Mouse (Mus musculus) lung, adult 2 months (tissue): ENCODE measurements around the gene Irf9. TPM values are rescaled to one million over a fixed set of nuclear protein-coding genes. Genes with fewer than 3 reads are reported as not detected.
A peak's percentile ranks its signal among the peaks of the same experiment; 100 is the strongest.

ENCODE experiments used
- DNase-seq: peaks from one replicate; pipeline ENCODE4 v3.0.0; 2022
- H3K4me1 ChIP-seq: fragments of 200-500 bp; 2 replicates; pipeline ENCODE4 v1.6.1; 2011; ENCODE audit warnings: low read length; ENCODE audit not compliant: control insufficient read depth, insufficient read depth
- H3K4me3 ChIP-seq: fragments of 200-500 bp; replicated peaks from 2 replicates; pipeline ENCODE3; 2011; ENCODE audit warnings: low read depth, mild to moderate bottlenecking, control low read depth, low read length; ENCODE audit errors: extremely low read depth
- CTCF ChIP-seq: fragments of 200-500 bp; IDR thresholded peaks from 2 replicates; pipeline ENCODE4 v1.5.1; 2011; ENCODE audit warnings: mild to moderate bottlenecking, low read length, control low read depth; ENCODE audit not compliant: insufficient read depth
- POLR2A ChIP-seq: fragments of 200-500 bp; IDR thresholded peaks from 2 replicates; pipeline ENCODE4 v1.6.1; 2011; ENCODE audit warnings: low read depth, mild to moderate bottlenecking, control low read depth, low read length, borderline replicate concordance; ENCODE audit errors: extremely low read depth
- WGBS: fragments of 180-500 bp; shearing (Covaris S2); methylation state at CpG from one replicate; pipeline ENCODE4 v1.1.7; 2018; 5-methylcytosine and 5-hydroxymethylcytosine counted together
- polyA plus RNA-seq: library from polyadenylated mRNA; depleted of rRNA; stranded (reverse); fragments of >200 nt; gene quantifications from 2 replicates; pipeline ENCODE4 v1.2.3, GENCODE M21; 2012

The Irf9 gene
- polyA plus RNA-seq, 1 experiment: 82.6 TPM

DNA sequence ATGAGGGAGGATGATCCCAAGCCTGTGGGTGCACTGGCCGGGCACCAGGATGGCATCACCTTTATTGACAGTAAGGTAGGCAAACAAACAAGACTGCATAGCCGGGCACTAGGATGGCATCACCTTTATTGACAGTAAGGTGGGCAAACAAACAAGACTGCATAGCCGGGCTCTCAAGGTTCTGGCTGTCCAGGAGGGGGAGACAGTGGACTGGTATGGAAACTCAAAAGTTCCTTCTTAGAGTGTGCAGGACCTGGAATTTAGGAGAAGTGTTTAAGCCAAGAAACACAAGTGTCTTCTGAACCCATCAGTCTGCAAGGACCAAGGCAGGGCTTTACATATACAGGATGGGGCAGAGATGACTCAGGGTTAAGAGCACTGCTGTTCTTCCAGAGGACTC is 37.6 kb upstream of the Irf9 start:
- WGBS: 70% methylated on average over 3 of the region's 3 CpGs
- Histone ChIP-seq H3K4me3 (no peak overlapping the region), H3K4me1 (peaks cover 3% of the 10 kb centered on the region; the same call in 1 of the 2 replicates)
- no peak for TF ChIP-seq POLR2A
- no peak for TF ChIP-seq CTCF
- no peak for DNase-seq

DNA sequence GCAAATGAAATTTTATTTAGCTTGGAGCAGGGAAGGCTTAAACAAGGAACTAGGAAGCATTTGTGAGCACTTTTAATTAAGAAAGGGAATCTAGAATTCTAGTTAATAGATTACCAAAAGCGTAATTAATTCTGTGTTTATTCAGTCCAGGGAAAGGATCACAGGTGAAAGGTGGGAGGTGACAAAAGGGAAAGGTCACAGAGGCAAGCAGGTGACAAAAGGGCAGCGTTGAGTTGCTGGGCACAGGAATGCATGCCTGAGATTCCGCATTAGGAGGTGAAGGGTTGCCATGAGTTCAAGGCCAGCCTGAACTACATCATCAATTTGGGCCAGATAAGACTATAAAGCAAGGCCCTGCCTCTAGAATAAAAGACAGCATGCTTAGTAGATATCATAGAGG is 35.9 kb upstream of the Irf9 start:
- no peak for TF ChIP-seq CTCF
- no peak for TF ChIP-seq POLR2A
- WGBS: 82% methylated on average over 3 of the region's 3 CpGs
- DNase-seq: no peak
- no peak overlapping the region for H3K4me3 ChIP-seq
- no peaks in the 10 kb centered on the region for H3K4me1 ChIP-seq

DNA sequence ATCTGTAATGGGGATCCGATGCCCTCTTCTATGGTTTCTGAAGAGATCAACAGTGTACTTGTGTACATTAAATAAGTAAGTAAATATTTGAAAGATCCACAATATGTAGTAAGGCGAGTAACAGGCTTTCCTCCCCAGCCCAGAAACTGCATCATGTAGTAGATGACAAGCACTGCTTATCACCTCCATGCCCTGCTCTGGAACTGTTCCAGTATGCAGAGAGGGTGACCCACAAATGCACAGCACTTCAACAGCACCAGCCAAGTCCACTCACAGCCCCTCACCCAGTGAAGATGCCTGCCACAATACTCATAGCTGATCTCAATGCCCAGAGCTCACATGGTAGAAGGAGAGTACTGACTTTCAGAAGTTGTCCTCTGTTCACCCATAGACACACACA is 32.8 kb upstream of the Irf9 start:
- Histone ChIP-seq H3K4me3 (no peak overlapping the region), H3K4me1 (no peaks in the 10 kb centered on the region)
- TF ChIP-seq POLR2A (no peak), CTCF (no peak)
- 72% methylated on average over 2 of the region's 2 CpGs for WGBS
- no peak for DNase-seq

DNA sequence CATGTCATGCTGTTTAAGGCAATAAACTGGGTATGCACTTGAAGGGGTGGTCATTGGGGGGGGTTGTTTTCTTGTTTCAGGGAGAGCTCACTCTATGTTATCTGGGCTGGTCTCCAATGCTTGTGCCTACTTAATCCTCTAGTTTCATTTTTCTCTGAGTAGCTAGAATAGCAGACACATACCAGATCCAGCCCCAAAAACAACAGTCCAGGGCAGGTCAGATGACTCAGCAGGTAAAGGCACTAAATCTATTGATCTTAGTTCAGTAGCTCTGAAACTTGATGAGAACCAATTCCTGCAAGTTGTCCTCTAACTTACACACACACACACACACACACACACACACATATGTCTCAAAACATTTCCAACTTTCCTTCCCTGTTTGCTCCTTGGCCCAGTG is 31.6 kb upstream of the Irf9 start:
- Histone ChIP-seq H3K4me3 (no peak overlapping the region), H3K4me1 (no peaks in the 10 kb centered on the region)
- no peak for DNase-seq
- TF ChIP-seq CTCF (no peak), POLR2A (no peak)

DNA sequence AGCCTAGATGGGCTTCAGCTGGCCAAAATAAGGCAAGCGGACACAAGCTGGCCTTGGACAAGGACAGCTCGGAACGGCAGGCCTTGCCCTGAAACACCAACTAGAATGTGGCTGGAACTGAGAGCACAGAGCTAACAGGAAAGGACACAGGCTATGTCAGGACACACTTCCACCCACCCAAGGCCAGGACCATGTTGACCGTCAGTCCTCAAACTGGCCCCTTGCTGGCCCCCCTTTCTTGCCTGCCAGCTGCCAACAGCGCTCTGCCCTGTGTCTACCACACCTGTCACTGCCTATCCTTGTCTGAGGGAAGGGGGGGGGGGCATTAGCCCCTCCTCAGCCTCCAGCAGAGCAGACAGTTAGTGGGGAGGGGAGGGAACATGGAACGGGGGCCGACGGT is 28.1 kb upstream of the Irf9 start, which contains the start of gene Fitm1:
TSS of gene Fitm1 (plus strand) at position 316 of the 400 bp plus-strand sequence.
- peaks cover 5% of the 10 kb centered on the region for H3K4me1 ChIP-seq
- 60% methylated on average over 8 of the region's 8 CpGs for WGBS
- H3K4me3 ChIP-seq: no peak within 1 kb of the TSS
- no peak for TF ChIP-seq POLR2A
- no peak for TF ChIP-seq CTCF
- DNase-seq: no peak

DNA sequence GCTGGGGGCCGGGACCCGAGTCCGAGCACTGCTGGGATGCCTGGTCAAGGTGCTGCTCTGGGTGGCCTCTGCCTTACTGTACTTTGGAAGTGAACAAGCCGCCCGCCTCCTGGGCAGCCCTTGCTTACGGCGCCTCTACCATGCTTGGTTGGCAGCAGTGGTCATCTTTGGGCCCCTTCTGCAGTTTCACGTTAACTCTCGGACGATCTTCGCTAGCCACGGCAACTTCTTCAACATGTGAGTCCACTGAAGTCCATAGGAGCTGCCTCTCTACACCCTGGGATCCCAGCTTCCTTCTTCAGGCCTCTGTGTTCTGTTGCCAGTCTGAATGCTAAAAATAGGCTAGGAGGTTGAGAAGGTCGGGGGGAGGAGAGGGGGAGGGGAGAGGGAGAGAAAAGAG is 27.7 kb upstream of the Irf9 start:
- H3K4me1 ChIP-seq: peaks cover 5% of the 10 kb centered on the region
- no peak overlapping the region for H3K4me3 ChIP-seq
- no peak for TF ChIP-seq POLR2A
- no peak for TF ChIP-seq CTCF
- WGBS: 59% methylated on average over 13 of the region's 13 CpGs
- DNase-seq: no peak

DNA sequence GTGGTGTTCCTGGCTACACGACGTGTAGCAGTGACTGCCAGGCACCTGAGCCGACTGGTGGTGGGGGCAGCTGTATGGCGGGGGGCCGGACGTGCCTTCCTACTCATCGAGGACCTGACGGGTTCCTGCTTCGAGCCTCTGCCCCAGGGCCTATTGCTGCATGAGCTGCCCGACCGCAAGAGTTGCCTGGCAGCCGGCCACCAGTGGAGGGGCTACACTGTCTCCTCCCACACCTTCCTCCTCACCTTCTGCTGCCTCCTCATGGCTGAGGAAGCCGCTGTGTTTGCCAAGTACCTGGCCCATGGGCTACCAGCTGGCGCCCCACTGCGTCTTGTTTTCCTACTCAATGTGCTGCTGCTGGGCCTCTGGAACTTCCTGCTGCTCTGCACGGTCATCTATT is 27.0 kb upstream of the Irf9 start:
- 59% methylated on average over 16 of the region's 16 CpGs for WGBS
- TF ChIP-seq CTCF (no peak), POLR2A (no peak)
- no peak overlapping the region for H3K4me3 ChIP-seq
- peaks cover 5% of the 10 kb centered on the region for H3K4me1 ChIP-seq
- peak; percentile 56 for DNase-seq

DNA sequence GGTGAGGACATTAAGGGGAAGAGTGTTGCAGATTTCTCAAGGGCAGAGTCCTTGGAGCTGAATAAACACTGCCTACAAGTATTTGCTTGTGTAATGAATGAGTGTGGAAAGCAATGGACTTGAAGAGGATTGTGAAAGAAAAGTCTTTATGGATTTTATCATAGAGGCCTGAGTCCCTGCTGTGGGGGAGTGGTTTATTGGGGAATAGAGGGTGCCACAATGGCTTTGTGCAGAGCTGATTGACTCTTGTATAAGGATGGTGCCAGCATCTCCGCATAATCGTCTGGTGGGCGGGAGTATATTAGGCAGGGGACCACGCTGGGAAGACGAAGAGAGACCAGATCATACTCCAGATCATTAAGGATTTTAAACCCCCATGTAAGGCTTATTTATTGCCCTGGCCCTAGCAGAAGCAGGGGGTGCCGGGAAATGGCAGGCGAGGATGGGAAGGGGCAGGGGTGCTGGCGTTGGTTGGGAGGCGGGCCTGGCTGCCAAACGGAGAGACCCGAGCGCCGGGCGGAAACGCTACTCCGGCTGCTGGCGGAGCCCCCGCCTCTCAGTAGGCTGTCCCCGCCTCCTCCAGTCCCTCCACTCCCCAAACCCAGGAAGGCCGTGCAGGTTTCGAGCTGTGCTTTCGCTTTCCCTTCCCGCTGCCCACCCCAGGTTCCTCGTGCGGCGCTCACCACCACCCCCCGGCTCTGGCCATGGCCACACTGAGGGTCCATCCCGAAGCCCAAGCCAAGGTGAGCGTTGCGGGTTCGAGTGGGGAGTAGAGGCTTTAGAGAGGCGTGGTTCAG is 25.3 kb upstream of the Irf9 start, which contains the start of gene Psme1:
TSS of gene Psme1 (plus strand) at position 253 of the 797 bp plus-strand sequence.
- WGBS: under 1% methylated on average over 32 of the region's 32 CpGs
- Histone ChIP-seq H3K4me3 (peak within 1 kb of the TSS; percentile 96), H3K4me1 (peaks cover 5% of the 10 kb centered on the region)
- TF ChIP-seq POLR2A (peak; percentile 48; the same call in 1 of the 2 replicates), CTCF (no peak)
- peak; percentile 79 for DNase-seq

DNA sequence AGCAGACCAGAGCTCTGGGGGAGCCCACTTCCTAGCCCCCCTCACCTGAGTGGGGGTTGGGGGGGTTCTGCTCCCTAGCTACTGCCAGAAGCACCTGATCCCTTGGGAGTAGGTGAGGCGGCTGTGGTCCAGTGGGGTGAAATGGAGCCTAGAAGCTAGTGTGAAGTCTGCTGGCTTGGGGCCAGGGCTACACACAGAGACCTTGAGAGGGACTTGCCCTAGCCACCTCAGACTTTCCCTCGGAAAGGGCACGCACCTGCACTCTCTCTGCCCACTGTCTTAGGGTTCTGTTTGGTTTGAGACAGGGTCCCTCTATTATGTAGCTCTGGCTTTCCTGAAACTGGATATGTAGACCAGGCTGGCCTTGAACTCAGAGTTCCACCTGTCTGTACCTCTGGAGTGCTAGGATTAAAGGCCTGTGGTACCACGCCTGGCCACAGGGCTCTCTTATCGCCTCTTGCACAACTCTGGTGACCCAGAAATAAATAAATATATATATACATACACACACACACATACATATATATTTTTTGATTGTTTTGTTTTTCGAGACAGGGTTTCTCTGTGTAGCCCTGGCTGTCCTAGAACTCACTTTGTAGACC is 24.6 kb upstream of the Irf9 start:
- 19% methylated on average over 6 of the region's 6 CpGs for WGBS
- Histone ChIP-seq H3K4me3 (peak overlapping the region; percentile 96), H3K4me1 (peaks cover 5% of the 10 kb centered on the region)
- TF ChIP-seq POLR2A: no peak
- TF ChIP-seq CTCF: no peak
- DNase-seq: no peak
